Mouse (Mus musculus): ENCODE results near the gene Lrrc8d. TPM values are rescaled to one million over a fixed set of nuclear protein-coding genes. Genes with fewer than 3 reads are reported as not detected.
"Not testable (repeated sequence)": the region's sequence is repeated elsewhere in the genome, so short reads cannot be mapped to it uniquely, and the experiment has no call there.

Lrrc8d gene
- polyA plus RNA-seq, 2 experiments from 2014 or later = 17.2 to 19.5 TPM

DNA sequence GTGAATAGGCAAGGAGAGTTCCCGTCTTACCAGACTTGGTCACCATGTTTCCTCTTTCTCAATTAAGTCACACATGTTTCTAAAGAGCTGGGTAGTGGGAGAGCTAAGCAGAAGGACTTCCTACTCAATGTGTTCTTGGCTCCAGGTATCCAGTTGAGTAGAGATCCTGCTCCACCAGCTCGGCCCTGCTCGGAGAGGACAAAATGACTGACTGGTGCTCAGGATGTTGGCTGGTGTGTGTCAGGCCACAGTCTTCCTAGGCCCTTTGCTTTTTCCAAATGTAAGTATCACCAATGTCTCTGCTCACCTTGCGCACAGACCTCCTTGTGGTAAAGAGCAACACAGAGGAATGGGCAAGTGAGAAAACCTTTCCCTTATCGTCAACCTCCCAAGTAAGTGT, 161.8 kb downstream of the Lrrc8d start:
- no peak for ATAC-seq

- ATAC-seq = not testable (repeated sequence)
Observed at GRCm38 (mm10) chr5:105865110-105865628, 165.4 kb downstream of the Lrrc8d start.

- ATAC-seq = no peak
Observed at GRCm38 (mm10) chr5:105867427-105867826, 167.7 kb downstream of the Lrrc8d start.

GRCm38 (mm10) chr5:105867841-105868447, 168.2 kb downstream of the Lrrc8d start:
- no peak for ATAC-seq

DNA sequence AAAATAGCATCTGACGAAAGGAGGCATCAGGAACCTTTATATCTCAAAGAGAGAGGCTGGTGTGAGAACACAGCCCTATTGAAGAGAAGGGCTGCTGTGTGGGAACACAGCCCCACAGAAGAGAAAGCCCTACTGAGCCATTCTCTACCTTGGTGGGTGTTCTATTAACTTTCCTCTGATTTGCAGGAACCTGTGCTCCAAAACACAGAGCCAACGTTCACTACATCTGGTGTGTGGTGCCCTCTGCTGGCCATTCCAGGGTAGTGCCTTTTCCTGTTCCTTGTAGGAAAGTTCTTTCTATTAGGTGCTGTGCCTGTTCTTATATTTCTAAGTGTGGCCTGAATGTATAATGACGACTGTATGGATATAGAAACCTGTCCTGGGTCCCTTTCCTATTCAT, 168.8 kb downstream of the Lrrc8d start:
- ATAC-seq = peak; percentile 67

- ATAC-seq = no peak
Observed at GRCm38 (mm10) chr5:105869739-105870138, 170.0 kb downstream of the Lrrc8d start.

DNA sequence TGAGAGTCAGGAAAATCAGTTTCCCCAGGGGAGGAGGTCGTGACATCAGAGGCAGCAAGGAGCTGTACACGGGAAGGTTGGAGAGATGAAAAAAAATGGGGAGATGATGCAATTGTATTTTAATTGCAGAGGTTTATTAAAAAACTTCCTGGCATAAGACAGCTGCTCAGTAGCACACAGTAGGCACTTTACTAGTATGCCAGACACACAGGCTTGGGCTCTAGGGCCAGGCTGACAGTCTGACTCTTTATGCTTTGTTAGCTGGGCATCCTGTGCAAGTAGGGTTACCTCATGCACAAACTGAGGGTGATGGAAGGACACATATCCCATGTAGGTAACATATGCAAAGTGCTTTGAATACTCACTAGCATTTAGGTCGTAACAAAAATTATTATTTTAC, 171.4 kb downstream of the Lrrc8d start:
- no peak for ATAC-seq

GRCm38 (mm10) chr5:105872176-105872575, 172.4 kb downstream of the Lrrc8d start:
- peak; percentile 48 for ATAC-seq

DNA sequence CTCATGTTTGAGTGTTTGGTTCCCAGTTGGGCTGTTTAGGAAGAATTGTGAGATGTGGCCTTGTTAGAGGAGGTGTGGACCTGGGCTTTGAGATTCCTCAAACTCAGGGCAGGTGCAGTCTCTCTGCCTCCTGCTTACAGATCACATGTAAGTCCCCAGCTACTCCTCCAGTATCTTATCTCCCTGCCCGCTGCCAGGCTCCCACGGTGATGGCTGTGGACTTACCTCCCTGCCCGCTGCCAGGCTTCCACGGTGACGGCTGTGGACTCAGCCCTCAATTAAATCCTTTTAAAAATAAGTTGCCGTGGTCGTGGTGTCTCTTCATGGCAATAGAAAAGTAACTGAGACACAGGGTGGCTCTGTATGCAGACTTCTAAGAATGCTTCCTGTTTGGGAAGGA, 173.1 kb downstream of the Lrrc8d start:
- ATAC-seq = no peak

- ATAC-seq = no peak
Observed at GRCm38 (mm10) chr5:105873774-105874173, 174.0 kb downstream of the Lrrc8d start.

DNA sequence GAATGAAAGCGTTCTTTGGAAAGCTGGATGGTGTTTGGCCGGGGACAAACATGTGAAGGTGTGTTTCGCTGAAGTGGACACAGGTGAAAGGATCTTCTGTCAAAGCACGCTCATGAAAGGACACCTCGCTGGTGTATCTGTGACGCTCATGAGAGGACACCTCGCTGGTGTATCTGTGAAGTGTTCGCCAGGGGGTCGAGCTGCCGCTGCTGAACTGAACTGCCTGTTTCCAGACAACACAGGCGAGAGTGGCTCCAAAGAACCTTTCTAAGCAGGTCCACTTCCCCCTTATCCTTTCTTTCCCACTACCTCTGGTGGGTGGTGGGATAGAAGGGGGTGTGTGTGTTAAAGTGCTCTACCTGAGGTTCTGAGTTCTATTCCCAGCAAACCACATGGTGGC, 174.7 kb downstream of the Lrrc8d start:
- no peak for ATAC-seq

DNA sequence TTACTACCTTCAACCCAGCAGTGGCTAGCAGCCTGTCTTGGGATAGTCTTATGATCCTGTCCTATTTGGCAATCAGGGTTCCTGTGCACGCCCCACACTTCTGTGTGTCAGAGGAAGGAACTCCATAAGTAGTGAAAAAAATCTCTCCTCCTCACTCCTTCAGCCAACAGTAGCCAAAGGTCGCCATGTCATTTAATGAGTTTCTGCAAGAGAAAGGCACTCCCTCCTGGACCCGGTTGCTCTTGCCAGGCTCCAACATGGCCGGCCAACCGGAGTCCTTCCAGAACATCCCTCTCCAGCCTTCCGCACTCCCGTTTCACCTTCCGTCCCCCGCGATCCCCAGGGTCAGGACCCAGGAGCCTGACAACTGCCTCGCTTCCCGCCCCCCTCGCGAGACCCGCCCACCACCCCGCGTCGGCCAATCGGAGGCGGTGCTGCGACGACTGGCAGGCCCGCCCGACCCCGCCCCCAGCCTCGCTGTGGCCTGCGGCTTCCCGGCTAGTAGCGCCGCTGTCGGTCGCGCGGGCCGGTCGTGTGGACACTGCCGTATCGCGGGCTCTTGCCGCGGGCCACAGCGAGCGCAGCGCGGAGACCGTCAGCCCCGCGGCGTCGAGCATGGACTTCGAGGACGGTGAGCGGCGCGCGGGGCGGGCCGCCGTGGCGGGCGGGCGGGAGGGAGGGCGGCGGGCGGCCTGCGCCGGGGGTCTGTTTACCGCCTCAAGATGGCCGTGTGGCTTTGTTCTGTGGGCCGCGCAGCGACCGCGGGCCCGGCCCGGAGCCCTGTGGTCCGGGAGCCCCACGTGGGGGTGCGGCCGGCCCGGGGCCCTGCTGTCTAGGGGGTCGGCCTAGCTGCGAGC, 176.5 kb downstream of the Lrrc8d start, which contains the start of gene Zfp326:
TSS of gene Zfp326 (plus strand) at position 498 of the 857 bp plus-strand sequence.
- ATAC-seq = peak; percentile 76

DNA sequence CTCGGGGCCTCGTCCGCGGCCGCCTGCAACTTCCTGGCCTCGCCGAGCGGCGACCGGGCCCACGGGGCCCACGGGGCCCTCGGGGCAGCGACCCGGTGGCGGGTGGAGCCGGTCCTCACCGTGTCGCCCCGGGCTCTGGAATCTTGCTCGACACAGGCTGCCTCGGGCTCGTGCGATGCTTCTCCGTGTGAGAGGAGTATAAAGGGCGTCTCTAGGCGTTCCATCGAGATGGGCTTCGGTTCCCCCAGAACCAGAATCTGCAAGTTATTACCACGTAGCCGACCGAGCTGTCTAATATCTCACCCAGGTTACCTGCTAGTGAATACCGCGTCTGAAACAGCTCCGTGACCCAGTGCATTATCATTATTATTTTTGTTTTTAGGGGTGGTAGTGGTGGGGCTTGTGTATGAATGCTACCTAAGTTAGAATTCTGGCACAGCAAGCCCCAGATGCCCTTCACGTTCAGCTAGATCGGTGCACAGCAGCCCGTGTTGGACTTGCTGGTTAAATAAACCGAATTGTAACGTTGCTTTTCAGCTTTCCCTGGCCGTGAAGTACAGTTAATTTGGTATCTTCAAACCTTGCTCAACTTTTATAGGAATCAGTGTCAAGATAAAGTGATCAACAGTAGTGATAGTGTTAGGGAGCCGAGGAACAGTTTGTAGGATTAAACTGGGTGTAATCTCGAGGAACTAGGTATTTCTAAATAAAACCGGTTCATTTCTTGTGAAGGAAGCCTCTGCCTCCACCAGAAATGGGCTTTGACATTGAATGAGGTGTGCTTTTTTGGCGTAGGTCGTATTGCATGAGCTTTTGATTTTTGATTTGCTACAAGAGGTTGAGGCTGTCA, 177.4 kb downstream of the Lrrc8d start:
- peak; percentile 38 for ATAC-seq

Other genes starting within 250 kb of the Lrrc8d start
- 10 to 100 TPM; 69.5 to 73.5 TPM for gene Lrrc8c, start 180.6 kb upstream of the Lrrc8d start, polyA plus RNA-seq (2017; shearing (Covaris generic))
- gene Zfp326, start 176.6 kb downstream of the Lrrc8d start, polyA plus RNA-seq (2017; shearing (Covaris generic)) = 10 to 100 TPM; 12.9 to 19.7 TPM

Data from CD4-positive, CD25-positive, alpha-beta regulatory T cell, adult 4 months (primary cell).